Mouse (Mus musculus): ENCODE data around the gene Tomm5. TPM values are rescaled to one million over a fixed set of nuclear protein-coding genes. Genes with fewer than 3 reads are reported as not detected.

Gene Tomm5
- total and polyA plus RNA-seq, 3 experiments, result 313 to 845 (median 321) TPM

- TF ChIP-seq GABPA (IDR thresholded peaks at IDR 0.05; ENCODE audit: insufficient replicate concordance, low read depth, low read length) (no peak), ZC3H11A (IDR thresholded peaks at IDR 0.05; ENCODE audit: low read depth, low read length) (no peak), PAX5 (IDR thresholded peaks at IDR 0.05; ENCODE audit: low read length) (no peak), NRF1 (IDR thresholded peaks at IDR 0.05; ENCODE audit: low read depth, low read length) (no peak)
- H3K4me1 ChIP-seq (ENCODE audit: control insufficient read depth in 1 of 2, insufficient read depth in 2 of 2), result peaks cover 3 to 10% of the 10 kb centered on the region in 2 experiments; a peak in 3 of 4 replicates
- H3K79me2 ChIP-seq (replicated peaks; ENCODE audit: control insufficient read depth, extremely low read depth, insufficient read depth, poor library complexity, severe bottlenecking), result no peaks in the 10 kb centered on the region
- no peak overlapping the region for H3K4me2 ChIP-seq (ENCODE audit: insufficient read depth, low read depth, poor library complexity, severe bottlenecking)
- dilution Hi-C loops (cut with MboI; ENCODE audit: extremely low pct_ligation_motif_present, extremely low pct_unique_long_range_greater_than_20kb, low sequenced_read_pairs), result no loop called here
- no peaks in the 10 kb centered on the region for H3K36me3 ChIP-seq (replicated peaks in 1 of 2; ENCODE audit: control insufficient read depth in 1 of 2, insufficient read depth in 1 of 2, low read length in 1 of 2)
- H3K27me3 ChIP-seq (replicated peaks), result no peaks in the 10 kb centered on the region
- H3K4me3 ChIP-seq (replicated peaks in 1 of 3; ENCODE audit: low read depth in 2 of 3, low read length in 2 of 3, poor library complexity in 1 of 3), result no peak overlapping the region
- H3K9ac ChIP-seq (ENCODE audit: insufficient read depth, low read depth), result no peak overlapping the region
- no peak overlapping the region for H3K27ac ChIP-seq (ENCODE audit: insufficient read depth, low read depth)
- in situ Hi-C loops (cut with MboI; ENCODE audit: low pct_ligation_motif_present, low pct_unique_long_range_greater_than_20kb, low sequenced_read_pairs), result no loop called here
- peaks cover 4% of the 10 kb centered on the region for H3K9me3 ChIP-seq (replicated peaks; ENCODE audit: low read length)
- no peak for DNase-seq (ENCODE audit: extremely low read depth)
Observed at GRCm38 (mm10) chr4:45073544-45073943, 34.4 kb downstream of the Tomm5 start.

DNA sequence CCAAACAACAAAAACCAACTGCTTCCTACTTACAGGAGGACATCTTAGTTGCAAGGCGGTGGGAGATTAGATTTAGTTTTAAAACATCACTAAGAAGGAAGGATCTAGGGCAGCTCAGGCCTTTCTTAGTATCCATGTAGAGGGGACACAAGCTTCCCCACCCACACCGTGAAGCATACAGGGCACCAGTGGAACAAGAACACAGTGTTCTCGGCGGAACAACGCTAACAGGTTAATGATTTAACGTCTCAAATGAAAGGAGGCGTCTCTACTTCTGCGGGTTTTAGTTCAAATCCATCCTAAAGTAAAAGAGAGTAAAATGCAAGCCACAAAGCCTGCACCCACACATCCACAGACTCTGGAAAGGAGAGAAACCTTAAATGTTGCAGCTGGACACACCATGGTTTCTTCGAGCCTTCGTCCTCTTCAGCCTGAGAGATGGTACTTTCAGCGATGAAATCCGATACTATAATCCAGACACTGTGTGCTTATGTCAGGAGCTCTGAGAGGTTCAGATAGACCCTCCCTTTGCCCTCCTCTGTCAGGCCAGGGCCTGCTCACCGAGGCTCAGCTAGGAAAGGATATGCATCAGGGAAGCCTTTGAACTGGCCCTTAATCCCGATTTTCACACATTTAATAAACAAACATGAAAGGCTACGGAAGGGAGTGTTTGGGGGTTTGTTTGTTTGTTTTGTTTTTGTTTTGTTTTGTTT lies 35.5 kb downstream of the Tomm5 start:
- no peaks in the 10 kb centered on the region for H3K36me3 ChIP-seq (replicated peaks in 1 of 2; ENCODE audit: control insufficient read depth in 1 of 2, insufficient read depth in 1 of 2, low read length in 1 of 2)
- dilution Hi-C loops (cut with MboI; ENCODE audit: extremely low pct_ligation_motif_present, extremely low pct_unique_long_range_greater_than_20kb, low sequenced_read_pairs), result no loop called here
- no peaks in the 10 kb centered on the region for H3K27me3 ChIP-seq (replicated peaks)
- peaks cover 3 to 19% of the 10 kb centered on the region in 2 experiments for H3K4me1 ChIP-seq (ENCODE audit: control insufficient read depth in 1 of 2, insufficient read depth in 2 of 2)
- no peak for DNase-seq (ENCODE audit: extremely low read depth)
- in situ Hi-C loops (cut with MboI; ENCODE audit: low pct_ligation_motif_present, low pct_unique_long_range_greater_than_20kb, low sequenced_read_pairs), result no loop called here
- H3K79me2 ChIP-seq (replicated peaks; ENCODE audit: control insufficient read depth, extremely low read depth, insufficient read depth, poor library complexity, severe bottlenecking), result no peaks in the 10 kb centered on the region
- no peak overlapping the region for H3K9ac ChIP-seq (ENCODE audit: insufficient read depth, low read depth)
- TF ChIP-seq RCOR1 (conservative IDR thresholded peaks at IDR 0.05; ENCODE audit: low read depth, low read length) (no peak), BHLHE40 (IDR thresholded peaks at IDR 0.05; ENCODE audit: low read depth, low read length) (no peak), SIN3A (IDR thresholded peaks at IDR 0.05; ENCODE audit: low read length) (no peak), MYC (IDR thresholded peaks at IDR 0.05; ENCODE audit: low read depth, low read length) (no peak), POLR2A (IDR thresholded peaks at IDR 0.05; ENCODE audit: low read depth, low read length) (no peak), ZNF384 (IDR thresholded peaks at IDR 0.05; ENCODE audit: low read depth, low read length) (no peak), ETS1 (conservative IDR thresholded peaks at IDR 0.05; ENCODE audit: low read depth, low read length) (no peak), NRF1 (IDR thresholded peaks at IDR 0.05; ENCODE audit: low read depth, low read length) (no peak)
- no peaks in the 10 kb centered on the region for H3K9me3 ChIP-seq (replicated peaks; ENCODE audit: low read length)
- no peak overlapping the region for H3K4me2 ChIP-seq (ENCODE audit: insufficient read depth, low read depth, poor library complexity, severe bottlenecking)
- no peak overlapping the region for H3K27ac ChIP-seq (ENCODE audit: insufficient read depth, low read depth)
- no peak overlapping the region for H3K4me3 ChIP-seq (replicated peaks in 1 of 3; ENCODE audit: low read depth in 2 of 3, low read length in 2 of 3, poor library complexity in 1 of 3)

DNA sequence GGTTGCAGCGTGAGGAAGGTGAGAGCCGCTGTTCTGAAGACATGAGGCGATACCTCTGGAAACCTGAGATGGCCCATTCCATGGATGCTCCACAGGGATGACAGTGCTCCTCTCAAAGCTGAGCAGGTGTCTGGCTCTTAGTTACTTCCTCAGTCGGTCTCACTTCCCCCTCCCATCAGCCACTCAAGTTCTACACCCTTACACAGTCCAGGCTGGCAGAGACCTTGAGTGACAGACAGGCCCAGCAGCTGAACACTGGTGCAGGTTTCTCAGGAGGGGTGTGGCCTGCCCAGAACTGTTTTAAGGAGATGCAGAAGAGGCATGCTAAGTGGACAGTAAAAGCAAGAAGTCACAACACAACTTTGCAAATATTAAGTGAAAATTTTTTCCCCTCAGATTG lies 40.2 kb downstream of the Tomm5 start:
- Histone ChIP-seq H3K9ac (ENCODE audit: insufficient read depth, low read depth) (no peak overlapping the region), H3K9me3 (replicated peaks; ENCODE audit: low read length) (no peaks in the 10 kb centered on the region), H3K36me3 (replicated peaks in 1 of 2; ENCODE audit: control insufficient read depth in 1 of 2, insufficient read depth in 1 of 2, low read length in 1 of 2) (no peaks in the 10 kb centered on the region), H3K4me2 (ENCODE audit: insufficient read depth, low read depth, poor library complexity, severe bottlenecking) (no peak overlapping the region), H3K4me1 (ENCODE audit: control insufficient read depth in 1 of 2, insufficient read depth in 2 of 2) (peaks cover 3 to 39% of the 10 kb centered on the region in 2 experiments), H3K4me3 (replicated peaks in 1 of 3; ENCODE audit: low read depth in 2 of 3, low read length in 2 of 3, poor library complexity in 1 of 3) (no peak overlapping the region), H3K27me3 (replicated peaks) (no peaks in the 10 kb centered on the region), H3K27ac (ENCODE audit: insufficient read depth, low read depth) (no peak overlapping the region), H3K79me2 (replicated peaks; ENCODE audit: control insufficient read depth, extremely low read depth, insufficient read depth, poor library complexity, severe bottlenecking) (no peaks in the 10 kb centered on the region)
- dilution Hi-C loops (cut with MboI; ENCODE audit: extremely low pct_ligation_motif_present, extremely low pct_unique_long_range_greater_than_20kb, low sequenced_read_pairs), result no loop called here
- in situ Hi-C loops (cut with MboI; ENCODE audit: low pct_ligation_motif_present, low pct_unique_long_range_greater_than_20kb, low sequenced_read_pairs), result no loop called here
- DNase-seq (ENCODE audit: extremely low read depth), result peak; percentile 57
- TF ChIP-seq RAD21 (IDR thresholded peaks at IDR 0.05; ENCODE audit: low read depth, low read length), result no peak
- no peak for TF ChIP-seq PAX5 (IDR thresholded peaks at IDR 0.05; ENCODE audit: low read length)
- TF ChIP-seq CTCF (conservative IDR thresholded peaks at IDR 0.05 in 1 of 2, IDR thresholded peaks at IDR 0.05 in 1 of 2; ENCODE audit: low read depth in 2 of 2, low read length in 2 of 2), result no peak
- 0 out of 2 replicates have a peak, but pooled peaks have one; percentile 2 for TF ChIP-seq JUND (conservative IDR thresholded peaks at IDR 0.05; ENCODE audit: low read depth, low read length)
- TF ChIP-seq JUN (IDR thresholded peaks at IDR 0.05; ENCODE audit: insufficient read depth, low read depth, low read length), result no peak
- TF ChIP-seq IRF4 (IDR thresholded peaks at IDR 0.05; ENCODE audit: low read depth, low read length), result 0 out of 2 replicates have a peak, but pooled peaks have one; percentile 6

All from CH12.LX (cell line).